Mouse (Mus musculus): Measurements from ENCODE around the gene Sin3a.

Gene Sin3a

DNA sequence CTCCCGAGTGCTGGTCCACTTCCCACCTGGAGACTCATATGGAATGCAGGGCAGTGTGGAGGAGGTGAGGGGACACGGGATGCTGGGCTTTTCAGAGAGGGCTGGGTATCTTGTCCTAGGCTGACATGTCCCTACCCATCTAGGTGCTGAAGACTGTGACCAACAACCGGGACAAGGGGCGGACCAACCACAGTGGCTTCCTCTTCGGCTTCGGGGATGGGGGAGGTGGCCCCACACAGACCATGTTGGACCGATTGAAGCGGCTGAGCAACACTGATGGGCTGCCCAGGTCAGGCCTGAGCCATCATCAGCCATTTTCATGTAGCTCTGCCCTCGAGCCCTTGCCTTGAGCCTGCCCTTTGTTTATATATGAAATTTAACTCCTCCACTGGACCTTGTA, 65.9 kb downstream of the Sin3a start:
- no peak for DNase-seq (ENCODE audit: low spot score)

- no peak for DNase-seq (ENCODE audit: low spot score)
Observed at GRCm38 (mm10) chr9:57138507-57138906, 66.7 kb downstream of the Sin3a start.

DNA sequence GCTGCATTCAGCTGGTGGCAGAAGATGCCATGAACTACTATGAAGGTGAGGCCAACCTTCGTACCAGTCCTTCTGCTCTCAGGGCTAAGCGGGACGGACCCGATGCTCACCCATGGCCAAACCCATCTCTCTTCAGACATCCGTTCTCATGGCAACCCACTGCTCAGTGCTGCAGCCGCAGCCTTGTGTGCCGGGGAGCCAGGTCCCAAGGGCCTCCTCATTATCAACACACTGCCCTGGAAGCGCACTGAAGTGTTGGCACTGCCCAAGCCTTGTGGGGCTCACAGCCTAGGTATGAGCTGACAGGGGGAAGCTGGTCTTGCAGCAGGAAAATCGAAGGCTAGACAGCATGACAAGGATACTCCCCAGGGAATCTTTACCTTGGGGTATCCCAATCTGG, 67.3 kb downstream of the Sin3a start:
- DNase-seq (ENCODE audit: low spot score) = peak; percentile 54

DNA sequence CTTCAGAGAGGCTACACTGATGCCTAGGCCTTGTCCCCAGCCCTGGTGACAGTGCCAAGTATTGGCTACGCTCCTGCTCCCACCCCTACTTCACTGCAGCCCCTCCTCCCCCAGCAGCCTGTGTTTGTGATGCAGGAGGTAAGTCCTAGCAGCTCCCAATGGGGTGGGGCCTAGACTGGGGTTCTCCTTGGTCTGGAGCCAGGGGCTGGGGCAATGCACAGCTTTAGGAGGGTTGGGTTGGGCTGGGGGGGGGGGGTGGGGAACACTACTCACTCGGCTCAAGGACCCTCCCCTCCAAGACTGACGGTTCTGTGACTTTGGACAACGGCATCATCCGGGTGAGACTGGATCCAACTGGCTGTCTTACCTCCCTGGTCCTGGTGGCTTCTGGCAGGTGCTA, 67.7 kb downstream of the Sin3a start:
- DNase-seq (ENCODE audit: low spot score) = no peak

DNA sequence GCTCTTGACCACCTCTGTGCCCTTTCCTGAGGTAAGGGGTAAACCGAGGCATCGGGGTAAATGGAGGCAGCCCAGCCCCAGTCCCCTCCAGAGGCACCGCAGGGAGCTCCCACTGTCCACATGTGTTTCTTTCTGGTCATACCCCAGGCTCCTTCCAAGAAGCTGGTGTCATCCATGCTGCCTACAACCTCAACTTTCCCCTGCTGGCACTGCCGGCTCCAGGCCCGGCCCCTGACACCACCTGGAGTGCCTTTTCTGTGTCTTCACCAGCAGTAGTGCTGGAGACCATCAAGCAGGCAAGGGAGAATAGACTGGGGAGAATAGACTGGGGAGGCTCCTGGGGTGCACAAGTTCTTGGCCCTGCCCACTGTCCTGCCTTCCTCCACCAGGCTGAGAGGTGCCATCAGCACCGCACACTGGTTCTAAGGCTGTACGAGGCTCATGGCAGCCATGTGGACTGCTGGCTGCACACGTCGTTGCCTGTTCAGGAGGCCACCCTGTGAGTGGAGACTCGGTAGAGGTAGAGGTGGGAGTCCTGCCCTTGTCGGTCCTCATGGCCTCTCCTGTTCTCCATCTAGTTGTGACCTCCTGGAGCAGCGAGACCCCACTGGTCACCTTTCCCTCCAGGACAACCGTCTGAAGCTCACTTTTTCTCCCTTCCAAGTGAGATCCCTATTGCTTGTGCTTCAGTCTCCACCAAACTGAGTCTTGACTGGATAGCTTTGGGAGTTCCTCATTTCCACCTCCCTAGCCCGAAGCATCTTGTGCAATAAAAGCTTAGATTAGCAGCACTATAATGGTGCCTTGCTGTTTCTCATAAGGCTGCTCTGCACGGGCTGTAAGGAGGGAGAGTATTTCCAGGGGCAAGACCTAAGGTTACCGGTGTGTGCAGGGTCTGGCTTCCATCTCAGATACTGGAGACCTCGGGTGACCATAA, 69.8 kb downstream of the Sin3a start:
- DNase-seq (ENCODE audit: low spot score) = no peak

GRCm38 (mm10) chr9:57143212-57143611, 71.4 kb downstream of the Sin3a start:
- no peak for DNase-seq (ENCODE audit: low spot score)

DNA sequence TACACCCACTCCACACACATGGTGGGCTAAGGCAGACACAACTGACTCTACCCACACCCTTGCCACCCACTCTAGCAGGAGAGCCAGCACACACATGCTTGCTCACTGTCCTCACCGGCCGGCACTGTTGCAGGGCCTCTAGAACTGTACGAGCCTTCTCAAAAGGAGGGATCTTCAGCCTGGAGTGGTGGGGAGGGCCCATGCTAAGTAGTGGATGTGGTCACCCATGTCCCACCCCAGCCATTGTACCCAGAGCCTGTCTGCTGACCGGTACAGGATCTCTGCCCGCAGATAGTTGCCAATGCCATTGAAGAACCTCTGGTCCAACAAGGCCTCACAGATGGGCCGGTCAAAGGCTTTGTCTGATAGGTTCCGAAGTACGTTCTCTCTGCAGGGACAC, 73.0 kb downstream of the Sin3a start:
- DNase-seq (ENCODE audit: low spot score) = no peak

DNA sequence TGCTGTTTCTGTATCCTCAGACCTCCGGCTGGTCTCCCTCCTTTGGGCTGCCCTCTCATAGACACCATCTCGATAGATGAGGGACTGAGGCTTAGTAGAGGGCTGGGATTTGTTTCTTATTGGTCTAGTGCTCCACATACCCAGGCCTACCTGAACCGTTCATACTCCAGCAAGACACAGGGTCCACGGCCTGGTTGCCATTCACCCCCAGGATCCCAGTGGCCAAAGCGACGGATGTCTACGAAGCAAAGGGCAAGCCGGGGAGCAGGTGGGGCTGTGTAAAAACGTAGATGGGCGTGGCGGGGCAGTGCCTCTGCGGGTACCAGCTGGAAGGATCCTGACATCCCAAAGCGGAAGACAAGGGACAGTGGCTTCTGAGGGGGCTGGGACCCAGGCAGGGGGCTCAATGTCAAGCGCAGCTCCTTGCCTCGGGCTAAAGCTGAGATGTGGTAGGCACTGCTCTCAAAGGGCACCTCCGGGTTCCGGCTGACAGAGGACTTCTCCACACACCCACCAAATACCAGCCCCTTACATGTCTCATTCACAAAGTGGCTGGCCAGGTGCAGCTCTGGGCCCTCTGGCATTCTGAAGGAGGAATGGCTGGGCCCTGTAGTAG, 74.7 kb downstream of the Sin3a start:
- no peak for DNase-seq (ENCODE audit: low spot score)

GRCm38 (mm10) chr9:57147205-57148143, 75.6 kb downstream of the Sin3a start:
- DNase-seq (ENCODE audit: low spot score) = peak; percentile 30

GRCm38 (mm10) chr9:57148144-57148878, 76.5 kb downstream of the Sin3a start, which contains the start of gene Neil1:
TSS of gene Neil1 (minus strand) at chr9:57148305.
- DNase-seq (ENCODE audit: low spot score) = peak; percentile 92

- no peak for DNase-seq (ENCODE audit: low spot score)
Observed at GRCm38 (mm10) chr9:57149021-57149420, 77.2 kb downstream of the Sin3a start.

DNA sequence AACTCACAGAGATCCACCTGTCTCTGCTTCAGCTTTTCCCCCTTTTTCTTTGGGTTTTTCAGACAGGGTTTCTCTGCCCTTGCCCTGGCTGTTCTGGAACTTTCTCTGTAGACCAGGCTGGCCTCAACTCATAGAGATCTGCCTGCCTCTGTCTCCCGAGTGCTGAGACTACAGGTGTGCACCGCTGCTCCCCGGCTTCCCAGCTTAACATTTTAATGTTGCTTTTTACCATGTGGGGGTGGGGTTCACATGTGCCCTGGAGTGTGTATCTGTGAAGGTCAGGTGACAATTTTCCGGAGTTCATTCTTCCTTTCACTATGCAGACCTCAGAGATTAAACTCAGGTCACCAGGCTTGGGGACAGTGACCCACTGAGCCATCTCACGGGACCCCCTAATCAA, 78.4 kb downstream of the Sin3a start:
- DNase-seq (ENCODE audit: low spot score) = no peak

- no peak for DNase-seq (ENCODE audit: low spot score)
Observed at GRCm38 (mm10) chr9:57152331-57152730, 80.5 kb downstream of the Sin3a start.

- no peak for DNase-seq (ENCODE audit: low spot score)
Observed at GRCm38 (mm10) chr9:57156383-57156782, 84.5 kb downstream of the Sin3a start.

DNA sequence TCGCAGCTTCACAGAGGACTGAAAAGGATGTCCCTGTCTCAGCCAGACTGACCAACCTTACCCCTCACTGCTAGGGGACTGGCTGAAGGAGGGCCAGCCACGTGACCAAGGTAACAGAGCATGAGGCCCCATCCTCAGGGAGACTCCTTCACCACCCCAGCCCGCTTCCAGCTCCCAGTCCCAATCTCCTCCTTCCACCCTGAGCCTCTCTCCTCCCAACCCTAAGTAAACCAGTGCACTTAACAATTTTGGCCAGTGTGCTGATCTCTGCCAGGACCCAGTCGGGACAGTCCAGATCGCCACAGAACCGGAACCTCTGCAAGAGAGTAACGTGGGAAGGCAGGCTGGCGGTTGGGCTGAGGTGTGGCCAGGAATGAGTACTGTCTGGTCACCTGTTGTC, 85.0 kb downstream of the Sin3a start:
- no peak for DNase-seq (ENCODE audit: low spot score)

DNA sequence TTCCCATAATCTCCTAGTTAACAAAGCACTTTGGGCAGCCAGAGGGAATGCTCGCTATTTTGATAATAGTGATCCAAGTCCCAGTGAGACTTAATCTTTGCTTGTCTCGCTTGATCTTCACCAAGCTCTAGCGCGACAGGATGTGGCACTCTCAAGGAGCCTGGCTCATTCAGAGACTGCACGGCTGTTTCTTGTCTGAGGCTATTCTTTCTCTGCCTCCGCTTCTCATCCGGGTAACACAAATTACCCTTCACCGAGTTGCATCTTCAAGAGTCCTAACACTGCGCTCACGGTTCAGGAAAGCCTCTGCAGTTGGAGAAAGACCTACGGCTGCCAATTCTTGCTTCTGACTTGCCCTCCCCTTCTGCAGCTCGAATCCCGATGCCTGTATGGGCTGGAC, 85.7 kb downstream of the Sin3a start:
- DNase-seq (ENCODE audit: low spot score) = peak; percentile 46

DNA sequence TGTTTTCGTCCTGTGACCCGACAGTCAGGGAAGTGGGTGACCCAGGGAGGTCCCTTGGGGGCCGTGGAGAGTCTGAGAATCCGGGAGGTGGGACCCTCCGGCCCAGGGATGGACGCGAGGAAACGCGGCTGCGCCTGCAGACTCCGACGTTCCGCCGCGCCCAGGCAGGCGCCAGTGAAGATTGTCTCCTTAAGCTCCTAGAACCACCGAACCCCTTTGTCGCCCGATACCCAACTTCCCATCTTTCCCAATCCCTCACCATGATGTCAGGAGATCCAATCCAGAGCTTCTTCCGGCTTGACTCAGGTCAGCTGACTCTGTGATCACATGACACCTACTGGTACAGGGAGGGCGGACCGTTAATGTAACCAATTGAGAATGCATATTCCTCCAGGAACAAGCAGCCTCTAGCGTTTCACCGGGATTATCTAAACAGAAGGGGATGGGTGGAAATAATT, 86.2 kb downstream of the Sin3a start, which contains the start of gene Commd4:
Gene Commd4 (minus strand): TSS at position 319 of the 458 bp plus-strand sequence.
- DNase-seq (ENCODE audit: low spot score) = peak; percentile 96

- DNase-seq (ENCODE audit: low spot score) = no peak
Observed at GRCm38 (mm10) chr9:57158506-57158905, 86.7 kb downstream of the Sin3a start.

DNA sequence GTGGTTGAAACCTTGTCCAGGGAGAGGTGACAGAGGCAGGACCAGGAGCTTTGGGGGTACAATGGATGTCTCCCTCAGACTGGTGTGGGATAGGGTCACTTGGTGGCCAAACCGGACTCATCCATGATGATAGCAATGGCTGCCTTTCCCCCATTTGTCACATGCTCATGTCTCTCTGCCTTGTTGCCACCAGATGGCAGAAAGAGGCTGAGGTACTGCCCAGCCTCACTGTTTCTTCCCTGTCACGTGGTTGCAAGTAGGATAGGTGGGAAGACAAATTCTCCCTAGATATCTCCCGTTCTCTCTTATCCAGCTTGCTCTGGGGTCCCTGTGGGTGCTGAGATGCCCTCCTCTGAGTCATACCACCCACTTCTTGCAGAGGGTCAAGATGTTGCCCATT, 90.7 kb downstream of the Sin3a start:
- peak; percentile 76 for DNase-seq (ENCODE audit: low spot score)

GRCm38 (mm10) chr9:57163137-57163536, 91.3 kb downstream of the Sin3a start:
- DNase-seq (ENCODE audit: low spot score) = no peak

DNA sequence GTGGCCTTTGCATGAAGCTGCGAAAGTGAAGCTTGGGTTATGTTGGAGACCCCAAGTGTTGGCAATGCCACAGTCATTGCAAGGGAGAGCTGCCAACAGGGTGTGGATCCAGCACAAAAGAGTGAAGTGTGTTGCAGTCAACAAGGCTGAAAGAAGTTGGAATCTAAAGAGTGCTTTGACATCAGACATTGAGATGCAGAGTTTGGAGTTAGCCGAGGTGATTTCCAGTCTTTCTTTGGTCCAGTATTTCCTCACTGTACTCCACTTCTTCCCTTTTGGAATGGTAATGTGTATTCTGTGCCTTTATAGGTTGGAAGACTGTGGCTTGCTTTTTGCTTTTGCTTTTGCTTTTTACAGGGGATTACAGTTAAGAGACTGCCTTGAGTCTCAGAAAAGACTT, 94.3 kb downstream of the Sin3a start:
- DNase-seq (ENCODE audit: low spot score) = no peak
